Mouse (Mus musculus) liver, embryonic 14.5 days (tissue): ENCODE data around the gene Dok1.

Source experiments
- CTCF ChIP-seq: IDR thresholded peaks from 2 replicates; pipeline ENCODE4 v1.5.1; 2016; ENCODE audit warnings: antibody characterized with exemption, low read depth, control low read depth
- EP300 ChIP-seq: IDR thresholded peaks from 2 replicates; pipeline ENCODE4 v1.6.1; 2016; ENCODE audit warnings: antibody characterized with exemption, low read depth

GRCm38 (mm10) chr6:83070311-83071219 lies 37.3 kb upstream of the Dok1 start:
- TF ChIP-seq CTCF (no peak), EP300 (no peak)
